Mouse (Mus musculus) adrenal gland, adult 18-20 months (tissue): ENCODE measurements around the gene Acsl5. TPM values are rescaled to one million over a fixed set of nuclear protein-coding genes. Genes with fewer than 3 reads are reported as not detected.

Source experiments
- DNase-seq, 2 experiments: peaks; one replicate each; pipeline ENCODE4 v3.0.0; 2021 to 2022; ENCODE audit warnings: low spot score in 2 of 2
- long read RNA-seq, 2 experiments: library from polyadenylated mRNA; stranded (forward); transcript quantifications; one replicate each; pipeline ENCODE4 v2.0.0; 2021
- total RNA-seq, 2 experiments: library from RNA; stranded (reverse); gene quantifications; 1 replicate in 1 of 2; 2 replicates in 1 of 2; pipeline ENCODE4 v1.2.3; 2021

The Acsl5 gene
- total RNA-seq: 100 to 1,000 TPM; 265 to 297 TPM
- long read RNA-seq, experiment 1, full-length matches to known transcripts: 86 of 247 reads
- long read RNA-seq, experiment 1, partial matches to known transcripts: 142 of 247 reads
- long read RNA-seq, experiment 1, other reads (novel, unspliced or antisense): 19 of 247 reads
- long read RNA-seq, experiment 2, full-length matches to known transcripts: 172 of 633 reads
- long read RNA-seq, experiment 2, partial matches to known transcripts: 425 of 633 reads
- long read RNA-seq, experiment 2, other reads (novel, unspliced or antisense): 36 of 633 reads

DNA sequence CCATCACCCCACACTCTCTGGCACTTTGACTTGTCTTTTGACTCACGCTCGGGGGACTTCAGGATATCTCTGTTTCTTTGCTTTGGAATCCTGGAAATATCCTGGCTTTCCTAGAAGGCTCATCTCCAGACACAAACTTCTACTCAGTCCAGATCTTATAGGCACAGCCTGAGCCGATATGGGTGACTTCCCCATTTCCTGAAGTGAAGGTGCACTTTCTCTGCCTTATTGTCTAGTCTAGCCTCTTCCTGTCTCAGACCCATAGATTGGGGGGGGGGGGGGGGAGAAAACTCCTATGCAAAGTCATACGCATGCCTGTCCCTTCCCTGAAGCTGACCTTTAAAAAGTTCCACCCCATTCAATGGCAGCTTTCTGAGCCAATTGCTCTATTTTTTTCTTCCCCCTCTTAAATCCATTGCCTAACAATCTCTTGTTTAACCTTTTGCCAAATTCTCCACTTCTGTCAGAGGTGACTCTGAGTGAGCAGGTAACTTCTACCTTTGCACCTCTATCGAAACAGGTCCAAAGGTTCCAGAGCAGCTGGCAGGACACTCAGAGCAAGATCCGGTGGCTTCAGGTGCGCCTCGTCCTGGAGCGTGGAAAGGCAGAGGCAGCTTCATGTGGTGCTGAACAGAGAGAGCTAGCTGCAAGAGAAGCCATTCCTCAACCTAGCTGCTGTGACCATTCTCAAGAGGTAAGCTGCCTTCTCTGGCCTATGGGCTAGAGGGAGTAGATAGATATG is at the start of gene Acsl5:
Acsl5 (plus strand) TSS at position 556 of the 742 bp plus-strand sequence.
- no peak for DNase-seq

- peak in 1 of 2 experiments; percentile 36 for DNase-seq
Measured at GRCm38 (mm10) chr19:55206482-55207138, 45.1 kb upstream of the Acsl5 start.

- DNase-seq: no peak
Measured at GRCm38 (mm10) chr19:55207205-55207604, 44.5 kb upstream of the Acsl5 start.

DNA sequence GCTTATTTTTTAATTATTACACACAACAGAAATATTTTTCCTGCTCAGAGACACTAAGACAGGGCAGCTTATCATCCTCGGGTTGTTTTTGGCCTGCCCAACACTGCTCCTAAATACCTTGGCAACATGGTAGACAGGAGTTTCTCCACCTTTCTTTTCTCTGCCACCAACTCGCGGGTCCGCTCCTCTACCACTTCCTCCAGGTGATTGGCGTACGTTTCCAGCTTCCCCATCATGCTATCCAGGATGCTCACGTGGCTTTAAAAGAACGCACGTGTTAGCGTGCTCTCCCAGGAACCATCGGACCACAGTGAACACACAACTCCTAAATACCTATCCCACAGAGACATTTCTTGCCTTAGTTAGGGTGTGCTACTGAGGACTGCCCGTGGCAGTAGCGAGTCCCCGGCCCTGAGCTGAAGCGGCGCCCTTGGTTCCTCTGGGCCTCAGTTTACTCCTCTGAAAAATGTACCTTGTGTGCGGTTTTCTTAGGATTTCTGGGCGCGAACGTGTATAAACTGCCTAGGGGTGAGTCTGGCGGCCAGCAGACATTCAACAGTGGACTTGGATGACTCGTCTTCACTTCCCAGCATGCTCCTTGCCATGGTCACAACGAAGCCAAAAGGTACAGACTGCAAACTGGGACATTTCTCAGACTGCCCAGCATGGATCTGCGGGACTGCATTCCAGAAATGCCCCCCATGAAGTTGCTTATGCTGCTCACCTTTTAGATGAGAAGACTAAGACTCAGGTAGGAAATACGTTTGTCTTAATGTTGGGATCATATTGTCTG is 43.8 kb upstream of the Acsl5 start:
- no peak for DNase-seq

GRCm38 (mm10) chr19:55208654-55209053 is 43.1 kb upstream of the Acsl5 start:
- DNase-seq: no peak

GRCm38 (mm10) chr19:55209084-55209483 is 42.7 kb upstream of the Acsl5 start:
- DNase-seq: no peak

- DNase-seq: no peak
Measured at GRCm38 (mm10) chr19:55211698-55212097, 40.0 kb upstream of the Acsl5 start.

DNA sequence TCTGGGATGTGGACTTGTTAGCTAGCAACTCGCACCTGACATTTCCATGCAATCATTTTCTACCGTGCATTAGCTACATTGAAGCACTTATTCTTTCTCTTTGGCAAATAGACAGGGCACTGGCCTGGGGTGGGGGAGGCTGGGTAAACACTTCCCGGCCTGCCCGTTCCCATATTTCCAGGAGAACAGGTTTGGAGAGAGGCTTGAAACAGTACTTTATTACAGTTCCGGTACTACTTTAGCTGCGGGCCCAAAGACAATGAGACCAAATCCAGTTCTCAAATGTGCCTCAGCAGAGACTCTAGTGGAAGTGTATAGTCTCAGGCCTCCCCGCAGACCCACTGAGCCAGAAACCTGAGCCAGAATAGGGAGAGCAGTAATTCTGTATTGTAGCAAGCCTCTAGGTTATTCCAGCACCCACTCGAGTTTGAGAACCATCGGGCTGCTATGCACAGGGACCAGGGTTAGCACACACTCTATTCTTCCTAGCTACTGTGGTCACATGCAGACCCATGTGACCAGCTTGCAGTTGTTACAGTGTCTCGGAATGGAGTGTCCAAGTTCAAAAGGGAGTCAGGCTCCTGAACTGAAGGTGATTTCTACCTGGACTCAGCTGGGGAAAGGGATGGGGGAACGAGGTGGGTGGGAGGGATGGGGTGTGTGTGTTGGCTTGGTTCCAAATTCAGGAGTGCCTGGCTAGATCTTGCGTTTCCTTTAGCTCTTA is 38.0 kb upstream of the Acsl5 start:
- no peak for DNase-seq

GRCm38 (mm10) chr19:55216876-55217275 is 34.9 kb upstream of the Acsl5 start:
- no peak for DNase-seq

GRCm38 (mm10) chr19:55217365-55217764 is 34.4 kb upstream of the Acsl5 start:
- DNase-seq: no peak

DNA sequence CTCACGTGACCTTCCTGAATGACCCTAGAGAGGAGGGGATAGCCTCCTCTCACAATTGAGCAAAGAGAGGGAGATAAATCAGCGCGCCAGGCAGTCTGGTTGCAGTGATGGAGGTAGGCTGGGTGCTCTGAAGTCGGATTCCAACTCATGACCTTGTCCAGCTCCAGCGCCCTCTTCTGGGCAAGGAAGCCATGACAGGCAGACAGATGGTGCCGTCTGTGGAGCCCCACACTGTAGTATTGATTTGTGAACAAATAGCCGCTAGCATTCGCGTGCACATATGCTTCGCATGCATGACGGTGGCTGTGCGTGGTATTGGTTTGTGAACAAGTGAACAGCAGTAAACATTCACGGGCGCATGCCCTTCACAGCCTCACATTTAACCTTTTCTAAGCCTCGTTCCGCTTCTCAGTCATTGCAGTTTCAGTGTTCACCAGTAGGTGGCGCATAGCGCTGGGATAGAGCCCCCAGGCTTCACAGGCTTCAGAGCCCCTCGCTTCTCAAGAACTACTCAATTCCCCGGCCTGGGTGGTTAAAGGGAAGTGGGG is 33.5 kb upstream of the Acsl5 start:
- peak; percentile 76 to 80 for DNase-seq

DNA sequence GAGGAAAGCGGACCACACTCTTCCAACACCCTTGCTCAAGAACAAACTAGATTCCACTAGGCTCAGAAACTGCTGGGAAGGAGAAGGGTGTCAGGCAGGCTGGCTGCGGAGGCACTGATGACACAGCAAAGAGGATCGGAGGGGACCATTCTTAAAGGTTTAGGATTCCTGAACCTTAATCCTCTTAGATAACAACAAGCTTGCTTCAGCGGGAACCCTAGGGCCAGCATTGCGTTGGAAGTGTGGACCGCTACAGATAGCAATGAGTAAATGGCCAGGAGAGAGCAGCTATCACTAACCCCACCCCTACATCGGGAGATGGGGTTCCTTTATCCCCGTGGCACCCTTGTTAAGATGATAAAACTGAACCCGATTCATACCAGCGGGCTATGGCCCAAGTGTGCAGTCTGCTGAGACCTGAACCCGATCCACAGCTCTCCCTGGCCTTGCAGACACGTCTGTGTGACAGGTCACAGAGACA is 33.0 kb upstream of the Acsl5 start:
- DNase-seq: peak in 1 of 2 experiments; percentile 20

GRCm38 (mm10) chr19:55219359-55219758 is 32.4 kb upstream of the Acsl5 start:
- no peak for DNase-seq

GRCm38 (mm10) chr19:55221208-55221607 is 30.5 kb upstream of the Acsl5 start:
- no peak for DNase-seq

DNA sequence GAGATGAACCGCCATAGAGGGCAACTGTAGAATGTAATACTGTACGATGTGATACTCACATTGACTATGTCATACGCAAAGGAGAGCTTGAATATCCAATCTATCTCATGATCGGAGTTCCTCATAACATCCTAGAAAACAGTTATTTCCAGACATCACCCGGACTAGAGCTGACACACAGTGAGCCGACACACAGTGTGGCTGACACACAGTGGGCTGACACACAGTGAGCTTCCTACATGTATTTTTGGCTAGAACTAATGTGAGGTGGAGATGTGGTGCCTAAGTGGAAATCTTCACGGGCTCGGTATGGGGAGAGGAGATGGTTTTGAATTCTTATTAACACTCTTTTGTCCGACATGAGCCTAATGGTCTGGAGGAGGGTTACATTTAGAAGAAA is 29.5 kb upstream of the Acsl5 start:
- DNase-seq: no peak

DNA sequence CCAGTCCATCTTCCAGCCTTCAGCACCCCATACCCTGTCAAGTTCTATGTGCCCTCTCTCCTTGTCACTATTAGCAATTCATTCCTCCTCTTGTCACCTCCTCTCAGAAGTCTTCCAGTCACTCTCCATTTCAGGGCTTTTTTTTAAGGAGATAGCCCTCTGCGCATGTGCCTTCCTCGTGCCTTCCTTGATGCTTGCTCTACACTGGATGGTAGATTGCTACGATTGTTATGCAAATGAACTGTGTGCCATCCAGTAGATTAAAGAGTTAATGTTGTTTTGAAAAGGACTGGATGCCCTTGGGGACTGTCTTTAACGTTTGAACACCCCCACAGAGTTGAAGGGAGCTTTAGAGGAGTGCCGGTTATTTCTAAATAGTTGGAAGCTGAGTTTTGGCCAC is 25.1 kb upstream of the Acsl5 start:
- no peak for DNase-seq

GRCm38 (mm10) chr19:55227135-55227534 is 24.6 kb upstream of the Acsl5 start:
- no peak for DNase-seq

- DNase-seq: no peak
Measured at GRCm38 (mm10) chr19:55231081-55231480, 20.7 kb upstream of the Acsl5 start.

DNA sequence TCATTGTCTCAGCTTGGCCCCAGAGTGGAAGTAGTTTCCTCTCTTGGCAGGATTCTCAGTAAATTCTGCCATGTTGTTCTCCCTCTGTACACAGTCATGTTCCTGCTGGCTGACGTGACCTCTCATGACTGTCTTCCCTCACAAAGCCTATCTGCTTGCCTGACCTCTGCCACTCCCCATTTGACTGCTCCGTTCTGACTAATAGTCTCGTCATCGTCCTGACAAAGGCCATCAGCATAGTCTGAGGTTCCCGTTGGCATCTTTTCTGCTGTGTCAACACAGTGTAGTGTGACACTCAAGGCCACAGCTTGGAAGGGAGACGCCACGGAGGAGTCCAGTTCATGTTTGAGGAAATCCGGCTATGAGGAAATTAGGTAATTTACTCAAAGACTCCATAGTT is 19.6 kb upstream of the Acsl5 start:
- peak in 1 of 2 experiments; percentile 48 for DNase-seq

GRCm38 (mm10) chr19:55236026-55236425 is 15.7 kb upstream of the Acsl5 start:
- no peak for DNase-seq
